Mouse (Mus musculus) B cell, adult 2 months (primary cell): ENCODE measurements around the gene Ubr1.
A peak's percentile ranks its signal among the peaks of the same experiment; 100 is the strongest.
"Not testable (repeated sequence)": the region's sequence is repeated elsewhere in the genome, so short reads cannot be mapped to it uniquely, and the experiment has no call there.

Experiments
- DNase-seq, 2 experiments: peaks; one replicate each; pipeline ENCODE4 v3.0.0; 2022

Ubr1 gene

GRCm38 (mm10) chr2:120970559-120971080 is at the start of gene Ubr1:
TSS of gene Ubr1 (minus strand) at chr2:120970715.
- peak; percentile 89 to 90 for DNase-seq

GRCm38 (mm10) chr2:121017151-121017550 is 46.6 kb upstream of the Ubr1 start:
- DNase-seq, result no peak

- DNase-seq, result no peak
Observed at GRCm38 (mm10) chr2:121016226-121016625, 45.7 kb upstream of the Ubr1 start.

GRCm38 (mm10) chr2:121015507-121015906 is 45.0 kb upstream of the Ubr1 start:
- DNase-seq, result no peak

- DNase-seq, result no peak
Observed at GRCm38 (mm10) chr2:121012676-121013075, 42.2 kb upstream of the Ubr1 start.

- no peak for DNase-seq
Observed at GRCm38 (mm10) chr2:121009071-121009677, 38.7 kb upstream of the Ubr1 start.

- peak in 1 of 2 experiments; percentile 10 for DNase-seq
Observed at GRCm38 (mm10) chr2:121008664-121009007, 38.1 kb upstream of the Ubr1 start.

- peak; percentile 89 to 91 for DNase-seq
Observed at GRCm38 (mm10) chr2:121007925-121008663, 37.6 kb upstream of the Ubr1 start, which contains the start of gene Ccndbp1. TSS of gene Ccndbp1 (plus strand) at chr2:121008403.

- no peak for DNase-seq
Observed at GRCm38 (mm10) chr2:121006986-121007385, 36.5 kb upstream of the Ubr1 start.

GRCm38 (mm10) chr2:121004018-121004811 is 33.7 kb upstream of the Ubr1 start:
- DNase-seq, result no peak

- peak; percentile 3 to 22 for DNase-seq
Observed at GRCm38 (mm10) chr2:121003586-121003985, 33.1 kb upstream of the Ubr1 start.

GRCm38 (mm10) chr2:120998863-120999262 is 28.3 kb upstream of the Ubr1 start:
- no peak for DNase-seq

- not testable (repeated sequence) for DNase-seq
Observed at GRCm38 (mm10) chr2:120996607-120997006, 26.1 kb upstream of the Ubr1 start.

- DNase-seq, result no peak
Observed at GRCm38 (mm10) chr2:120991196-120991595, 20.7 kb upstream of the Ubr1 start.

- peak; percentile 27 to 41 for DNase-seq
Observed at GRCm38 (mm10) chr2:120985241-120985640, 14.7 kb upstream of the Ubr1 start.

GRCm38 (mm10) chr2:120983611-120984010 is 13.1 kb upstream of the Ubr1 start:
- no peak for DNase-seq

GRCm38 (mm10) chr2:120980861-120981260 is 10.3 kb upstream of the Ubr1 start:
- no peak for DNase-seq

- no peak for DNase-seq
Observed at GRCm38 (mm10) chr2:120979819-120980218, 9.3 kb upstream of the Ubr1 start.

- DNase-seq, result peak; percentile 16 to 26
Observed at GRCm38 (mm10) chr2:120978693-120979037, 8.2 kb upstream of the Ubr1 start.

GRCm38 (mm10) chr2:120977926-120978692 is 7.6 kb upstream of the Ubr1 start:
- no peak for DNase-seq

- DNase-seq, result peak; percentile 79 to 82
Observed at GRCm38 (mm10) chr2:120976990-120977925, 6.7 kb upstream of the Ubr1 start, which contains the start of gene Tmem62. TSS of gene Tmem62 (plus strand) at chr2:120977017.
